Mouse (Mus musculus): ENCODE data around the gene Zfp503. TPM values are rescaled to one million over a fixed set of nuclear protein-coding genes. Genes with fewer than 3 reads are reported as not detected.

Zfp503 gene
- polyA plus RNA-seq, 1 experiment from 2014 or later, result 4.4 TPM

GRCm38 (mm10) chr14:21983311-21983949, 6.0 kb downstream of the Zfp503 start:
- H3K27ac ChIP-seq (ENCODE audit: low read depth, low read length), result peak overlapping the region; percentile 58
- ATAC-seq (no peak), DNase-seq (ENCODE audit: low spot score) (peak; percentile 35)
- peak overlapping the region; percentile 50 for H3K9ac ChIP-seq (ENCODE audit: low read length)
- H3K9me3 ChIP-seq (replicated peaks; ENCODE audit: control insufficient read depth, low read length), result no peaks in the 10 kb centered on the region
- H3K36me3 ChIP-seq (ENCODE audit: control insufficient read depth, insufficient read depth, low read length), result no peaks in the 10 kb centered on the region
- peaks cover 23% of the 10 kb centered on the region for H3K4me1 ChIP-seq (ENCODE audit: control insufficient read depth, insufficient read depth, low read length)
- peak overlapping the region; percentile 51 for H3K4me2 ChIP-seq (ENCODE audit: low read length)
- H3K27me3 ChIP-seq (replicated peaks; ENCODE audit: control insufficient read depth, insufficient read depth, low read length), result peaks cover 52% of the 10 kb centered on the region
- H3K4me3 ChIP-seq (ENCODE audit: low read depth, low read length), result peak overlapping the region; percentile 27
- WGBS, result under 1% methylated on average over 22 of the region's 22 CpGs

- peak overlapping the region; percentile 51 for H3K4me2 ChIP-seq (ENCODE audit: low read length)
- peaks cover 52% of the 10 kb centered on the region for H3K27me3 ChIP-seq (replicated peaks; ENCODE audit: control insufficient read depth, insufficient read depth, low read length)
- peaks cover 23% of the 10 kb centered on the region for H3K4me1 ChIP-seq (ENCODE audit: control insufficient read depth, insufficient read depth, low read length)
- H3K9me3 ChIP-seq (replicated peaks; ENCODE audit: control insufficient read depth, low read length), result no peaks in the 10 kb centered on the region
- H3K36me3 ChIP-seq (ENCODE audit: control insufficient read depth, insufficient read depth, low read length), result no peaks in the 10 kb centered on the region
- 2% methylated on average over 38 of the region's 38 CpGs for WGBS
- H3K4me3 ChIP-seq (ENCODE audit: low read depth, low read length), result peak overlapping the region; percentile 27
- peak overlapping the region; percentile 58 for H3K27ac ChIP-seq (ENCODE audit: low read depth, low read length)
- ATAC-seq (no peak), DNase-seq (ENCODE audit: low spot score) (peak; percentile 36)
- H3K9ac ChIP-seq (ENCODE audit: low read length), result peak overlapping the region; percentile 50
These were observed 6.7 kb downstream of the Zfp503 start for GRCm38 (mm10) chr14:21982592-21983310.

GRCm38 (mm10) chr14:21982096-21982591, 7.3 kb downstream of the Zfp503 start:
- Histone ChIP-seq H3K4me3 (ENCODE audit: low read depth, low read length) (peak overlapping the region; percentile 27), H3K36me3 (ENCODE audit: control insufficient read depth, insufficient read depth, low read length) (no peaks in the 10 kb centered on the region), H3K27ac (ENCODE audit: low read depth, low read length) (peak overlapping the region; percentile 58; the same call in 1 of the 2 replicates), H3K4me2 (ENCODE audit: low read length) (peak overlapping the region; percentile 51), H3K27me3 (replicated peaks; ENCODE audit: control insufficient read depth, insufficient read depth, low read length) (peaks cover 52% of the 10 kb centered on the region), H3K9me3 (replicated peaks; ENCODE audit: control insufficient read depth, low read length) (no peaks in the 10 kb centered on the region), H3K4me1 (ENCODE audit: control insufficient read depth, insufficient read depth, low read length) (peaks cover 23% of the 10 kb centered on the region), H3K9ac (ENCODE audit: low read length) (peak overlapping the region; percentile 50)
- ATAC-seq (no peak), DNase-seq (ENCODE audit: low spot score) (peak; percentile 14)
- 11% methylated on average over 14 of the region's 14 CpGs for WGBS

- H3K27ac ChIP-seq (ENCODE audit: low read depth, low read length), result no peak overlapping the region
- no peak overlapping the region for H3K4me3 ChIP-seq (ENCODE audit: low read depth, low read length)
- H3K4me2 ChIP-seq (ENCODE audit: low read length), result peak overlapping the region; percentile 51
- no peaks in the 10 kb centered on the region for H3K36me3 ChIP-seq (ENCODE audit: control insufficient read depth, insufficient read depth, low read length)
- DNase-seq (ENCODE audit: low spot score) (peak; percentile 79), ATAC-seq (peak; percentile 51)
- WGBS, result 2% methylated on average over 22 of the region's 22 CpGs
- no peaks in the 10 kb centered on the region for H3K9me3 ChIP-seq (replicated peaks; ENCODE audit: control insufficient read depth, low read length)
- peaks cover 22% of the 10 kb centered on the region for H3K4me1 ChIP-seq (ENCODE audit: control insufficient read depth, insufficient read depth, low read length)
- peaks cover 47% of the 10 kb centered on the region for H3K27me3 ChIP-seq (replicated peaks; ENCODE audit: control insufficient read depth, insufficient read depth, low read length)
- H3K9ac ChIP-seq (ENCODE audit: low read length), result no peak overlapping the region
These were observed 7.9 kb downstream of the Zfp503 start for GRCm38 (mm10) chr14:21981462-21981861.

GRCm38 (mm10) chr14:21968978-21969377, 20.4 kb downstream of the Zfp503 start:
- Histone ChIP-seq H3K4me2 (ENCODE audit: low read length) (no peak overlapping the region), H3K36me3 (ENCODE audit: control insufficient read depth, insufficient read depth, low read length) (no peaks in the 10 kb centered on the region), H3K4me1 (ENCODE audit: control insufficient read depth, insufficient read depth, low read length) (no peaks in the 10 kb centered on the region; the same call in 1 of the 2 replicates), H3K4me3 (ENCODE audit: low read depth, low read length) (no peak overlapping the region), H3K9ac (ENCODE audit: low read length) (no peak overlapping the region), H3K27ac (ENCODE audit: low read depth, low read length) (no peak overlapping the region), H3K9me3 (replicated peaks; ENCODE audit: control insufficient read depth, low read length) (no peaks in the 10 kb centered on the region), H3K27me3 (replicated peaks; ENCODE audit: control insufficient read depth, insufficient read depth, low read length) (no peaks in the 10 kb centered on the region)
- peak; percentile 71 for ATAC-seq
- 12% methylated on average over 4 of the region's 4 CpGs for WGBS
- DNase-seq (ENCODE audit: low spot score), result peak; percentile 70

- ATAC-seq, result no peak
- Histone ChIP-seq H3K9me3 (replicated peaks; ENCODE audit: control insufficient read depth, low read length) (no peaks in the 10 kb centered on the region), H3K4me2 (ENCODE audit: low read length) (no peak overlapping the region), H3K27me3 (replicated peaks; ENCODE audit: control insufficient read depth, insufficient read depth, low read length) (no peaks in the 10 kb centered on the region), H3K36me3 (ENCODE audit: control insufficient read depth, insufficient read depth, low read length) (no peaks in the 10 kb centered on the region), H3K9ac (ENCODE audit: low read length) (no peak overlapping the region), H3K4me1 (ENCODE audit: control insufficient read depth, insufficient read depth, low read length) (peaks cover under 1% of the 10 kb centered on the region; the same call in 1 of the 2 replicates), H3K27ac (ENCODE audit: low read depth, low read length) (peak overlapping the region; percentile 39; the same call in 1 of the 2 replicates), H3K4me3 (ENCODE audit: low read depth, low read length) (no peak overlapping the region)
- 27% methylated on average over 12 of the region's 12 CpGs for WGBS
- peak; percentile 29 for DNase-seq (ENCODE audit: low spot score)
These were observed 21.9 kb downstream of the Zfp503 start for GRCm38 (mm10) chr14:21967375-21968010.

- Histone ChIP-seq H3K9ac (ENCODE audit: low read length) (no peak overlapping the region), H3K4me3 (ENCODE audit: low read depth, low read length) (no peak overlapping the region), H3K9me3 (replicated peaks; ENCODE audit: control insufficient read depth, low read length) (no peaks in the 10 kb centered on the region), H3K36me3 (ENCODE audit: control insufficient read depth, insufficient read depth, low read length) (no peaks in the 10 kb centered on the region), H3K27ac (ENCODE audit: low read depth, low read length) (no peak overlapping the region), H3K4me2 (ENCODE audit: low read length) (no peak overlapping the region), H3K27me3 (replicated peaks; ENCODE audit: control insufficient read depth, insufficient read depth, low read length) (no peaks in the 10 kb centered on the region), H3K4me1 (ENCODE audit: control insufficient read depth, insufficient read depth, low read length) (peaks cover 2% of the 10 kb centered on the region; the same call in 1 of the 2 replicates)
- 34% methylated on average over 4 of the region's 5 CpGs for WGBS
- ATAC-seq (no peak), DNase-seq (ENCODE audit: low spot score) (no peak)
These were observed 23.1 kb downstream of the Zfp503 start for GRCm38 (mm10) chr14:21966276-21966675.

GRCm38 (mm10) chr14:21962381-21963050, 26.9 kb downstream of the Zfp503 start:
- WGBS, result 65% methylated on average over 22 of the region's 22 CpGs
- H3K27ac ChIP-seq (ENCODE audit: low read depth, low read length), result no peak overlapping the region
- no peak overlapping the region for H3K4me2 ChIP-seq (ENCODE audit: low read length)

More at GRCm38 (mm10) chr14:21962381-21963050, 26.9 kb downstream of the Zfp503 start:
- ATAC-seq, result no peak
- no peaks in the 10 kb centered on the region for H3K36me3 ChIP-seq (ENCODE audit: control insufficient read depth, insufficient read depth, low read length)
- peak; percentile 10 for DNase-seq (ENCODE audit: low spot score)
- no peak overlapping the region for H3K4me3 ChIP-seq (ENCODE audit: low read depth, low read length)
- H3K9ac ChIP-seq (ENCODE audit: low read length), result no peak overlapping the region
- H3K4me1 ChIP-seq (ENCODE audit: control insufficient read depth, insufficient read depth, low read length), result 0 out of 2 replicates have a peak, but pooled peaks cover 2% of the 10 kb centered on the region
- no peaks in the 10 kb centered on the region for H3K9me3 ChIP-seq (replicated peaks; ENCODE audit: control insufficient read depth, low read length)
- no peaks in the 10 kb centered on the region for H3K27me3 ChIP-seq (replicated peaks; ENCODE audit: control insufficient read depth, insufficient read depth, low read length)

All from forebrain, embryonic 14.5 days (tissue).